Mouse (Mus musculus): ENCODE data around the gene Lrrc4.

Lrrc4 gene

DNA sequence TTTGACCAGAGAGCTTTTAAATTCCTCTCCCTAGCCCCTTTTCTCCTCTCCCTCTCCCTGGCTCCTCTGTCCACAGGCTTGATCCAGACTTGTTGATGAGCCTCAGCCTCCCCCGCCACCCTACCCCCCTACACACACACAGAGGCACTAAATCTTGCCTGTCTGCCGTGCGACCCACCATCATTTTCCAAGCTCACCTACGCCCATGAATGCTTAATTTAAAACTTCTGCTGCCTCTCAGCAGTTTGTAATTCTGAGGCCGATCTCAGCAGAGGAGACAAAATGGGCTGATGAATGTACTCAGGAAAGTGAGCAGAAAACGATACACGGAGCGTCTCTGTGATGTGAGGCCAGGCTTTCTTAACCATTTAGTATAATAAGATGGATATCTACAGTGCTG lies 23.1 kb upstream of the Lrrc4 start:
- no peak for DNase-seq (ENCODE audit: low spot score in 2 of 2)

DNA sequence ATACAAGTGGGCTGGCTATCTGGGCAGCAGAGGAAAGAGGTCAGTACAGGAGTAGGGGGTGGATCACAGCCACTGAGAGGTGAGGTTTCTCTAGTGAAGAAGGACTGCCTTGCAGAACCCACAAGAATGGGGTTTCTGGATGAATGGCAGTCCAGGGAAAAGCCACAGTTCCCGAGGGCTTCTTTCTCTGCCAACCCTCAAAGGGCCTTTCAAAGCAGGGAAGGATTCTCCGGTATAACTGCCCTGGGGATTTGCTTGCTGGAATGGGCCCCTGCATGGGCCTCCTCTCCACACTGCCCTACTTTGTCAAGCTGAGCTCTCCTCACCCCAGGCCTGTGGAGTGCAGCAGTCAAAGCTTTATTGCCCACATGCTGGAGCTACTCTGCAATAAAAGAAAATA lies 22.1 kb upstream of the Lrrc4 start:
- no peak for DNase-seq (ENCODE audit: low spot score in 2 of 2)

DNA sequence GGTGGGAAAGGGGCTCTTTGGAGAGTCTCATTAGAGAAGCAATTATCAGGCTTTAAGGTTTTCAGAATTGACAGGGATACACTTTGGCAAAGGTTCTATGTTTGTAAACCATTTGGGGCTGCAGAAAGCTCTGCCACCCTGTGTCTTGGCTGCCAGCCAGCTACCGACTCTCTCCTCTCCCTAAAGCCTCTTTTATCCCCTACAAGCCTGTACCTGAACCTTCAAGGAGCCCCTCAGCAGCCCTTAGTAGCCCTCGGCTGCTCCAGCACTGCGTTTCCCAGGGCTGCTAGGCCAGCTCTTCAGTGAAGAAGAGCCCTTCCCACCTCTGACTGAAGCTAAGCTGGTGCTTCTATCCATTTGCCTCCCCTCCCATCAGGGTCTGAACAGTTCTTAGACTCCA lies 21.6 kb upstream of the Lrrc4 start:
- no peak for DNase-seq (ENCODE audit: low spot score in 2 of 2)

DNA sequence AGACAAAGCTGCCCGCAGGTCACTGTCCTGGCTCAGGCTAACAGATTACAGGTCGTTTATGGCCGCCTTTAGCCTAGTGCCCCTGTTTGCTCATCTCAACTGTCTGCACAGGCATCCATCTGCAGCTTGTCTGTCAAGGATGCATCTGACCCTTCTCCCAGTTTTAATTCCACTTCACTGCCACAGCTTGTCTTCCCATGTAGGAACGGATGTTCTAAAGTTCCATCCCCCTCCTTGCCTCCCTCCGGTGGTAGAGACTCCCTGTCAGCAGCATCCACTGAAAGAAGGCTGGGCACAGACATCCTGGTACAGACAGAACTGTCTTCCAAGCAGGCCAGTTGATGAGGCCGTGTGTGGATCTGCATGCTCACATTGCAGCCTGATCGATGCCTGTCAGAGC lies 20.8 kb upstream of the Lrrc4 start:
- no peak for DNase-seq (ENCODE audit: low spot score in 2 of 2)

DNA sequence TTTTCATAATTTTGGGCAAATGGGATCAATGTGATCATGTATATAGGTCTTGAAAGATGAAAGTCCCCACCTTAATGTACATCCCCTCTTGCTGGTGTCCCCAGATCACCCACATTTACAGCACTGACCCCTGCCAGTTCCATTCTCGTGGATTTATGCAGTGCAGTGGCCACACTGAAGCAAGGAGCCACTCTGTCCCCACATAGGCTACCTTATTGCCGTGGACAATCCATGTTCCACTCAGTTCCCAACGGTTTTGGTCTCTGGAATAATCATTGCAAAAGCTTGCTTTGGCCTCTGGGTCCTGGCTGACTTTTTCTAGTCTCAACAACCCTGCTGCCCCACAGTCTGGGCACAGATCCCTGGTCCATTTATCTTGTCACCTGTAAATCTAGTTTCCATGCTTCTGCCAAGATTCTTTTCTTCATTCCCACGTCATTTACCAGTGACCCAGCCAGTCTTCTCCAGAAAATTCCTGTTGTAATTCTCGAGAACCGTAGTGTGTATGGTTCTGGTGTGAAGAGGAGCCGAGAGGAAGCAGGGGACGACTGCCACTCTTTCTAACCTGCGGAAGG lies 18.9 kb upstream of the Lrrc4 start:
- DNase-seq (ENCODE audit: low spot score in 2 of 2) = no peak

DNA sequence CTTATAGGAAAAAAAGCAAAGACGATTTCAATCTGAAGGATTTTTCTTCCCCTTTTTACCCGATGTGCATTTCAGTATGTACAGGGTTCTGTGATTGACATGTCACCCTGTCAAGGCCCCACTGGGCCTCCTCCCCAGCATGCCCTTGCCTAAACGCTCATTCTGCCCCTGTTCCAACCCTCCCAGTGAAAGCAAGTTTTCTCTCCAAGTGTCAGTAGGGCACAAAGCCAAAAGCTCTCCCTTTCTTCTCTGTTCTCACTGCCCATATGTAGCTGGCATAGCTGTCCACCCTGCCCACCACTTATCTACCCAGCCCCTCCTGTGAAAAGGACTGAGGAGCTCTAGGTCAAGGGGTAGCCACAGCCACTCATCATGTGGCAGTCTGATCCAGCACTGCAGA lies 17.8 kb upstream of the Lrrc4 start:
- no peak for DNase-seq (ENCODE audit: low spot score in 2 of 2)

DNA sequence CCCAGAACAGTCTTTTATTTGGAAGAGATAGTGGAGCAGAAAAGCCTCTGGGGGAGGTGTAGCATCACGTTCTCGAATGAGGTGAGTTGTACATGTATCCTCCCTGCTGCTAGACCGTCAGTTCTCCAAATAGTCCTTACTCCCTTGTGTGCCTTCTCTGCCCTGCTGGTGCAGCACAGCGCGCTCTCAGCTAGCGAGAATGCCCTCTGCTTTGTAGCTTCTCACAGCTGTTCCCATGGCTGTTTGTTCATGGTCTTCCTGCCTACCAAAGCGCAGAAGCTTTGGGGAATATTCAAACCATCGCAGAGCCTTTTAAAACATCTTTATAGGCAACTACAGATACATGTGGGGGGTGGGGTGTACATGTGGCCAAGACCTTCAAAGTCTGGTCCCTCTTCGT lies 17.3 kb upstream of the Lrrc4 start:
- no peak for DNase-seq (ENCODE audit: low spot score in 2 of 2)

DNA sequence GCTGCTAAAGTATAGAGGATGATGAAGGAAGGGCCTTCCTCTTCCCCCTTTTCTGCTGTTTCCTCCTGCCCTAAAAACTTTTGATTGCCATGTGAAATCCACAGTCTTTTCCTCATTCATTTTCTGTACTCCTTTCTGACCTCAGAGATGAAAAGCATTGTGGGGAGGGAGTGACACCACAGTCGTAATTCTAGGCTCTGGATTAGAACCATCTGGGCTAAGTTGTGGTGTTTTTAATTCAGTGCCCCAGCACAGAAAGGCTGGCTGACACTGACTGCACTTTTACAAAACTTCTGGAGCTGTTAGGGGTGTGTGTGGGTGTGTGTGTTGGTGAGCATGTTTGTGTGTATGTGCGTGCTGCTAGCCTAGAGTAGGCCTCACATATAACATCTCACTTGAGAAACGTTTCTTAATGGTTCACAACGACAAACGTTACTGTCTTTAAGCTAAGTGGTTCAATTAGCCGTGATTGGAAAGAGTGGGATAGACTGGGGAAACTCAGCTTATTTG lies 16.8 kb upstream of the Lrrc4 start:
- no peak for DNase-seq (ENCODE audit: low spot score in 2 of 2)

DNA sequence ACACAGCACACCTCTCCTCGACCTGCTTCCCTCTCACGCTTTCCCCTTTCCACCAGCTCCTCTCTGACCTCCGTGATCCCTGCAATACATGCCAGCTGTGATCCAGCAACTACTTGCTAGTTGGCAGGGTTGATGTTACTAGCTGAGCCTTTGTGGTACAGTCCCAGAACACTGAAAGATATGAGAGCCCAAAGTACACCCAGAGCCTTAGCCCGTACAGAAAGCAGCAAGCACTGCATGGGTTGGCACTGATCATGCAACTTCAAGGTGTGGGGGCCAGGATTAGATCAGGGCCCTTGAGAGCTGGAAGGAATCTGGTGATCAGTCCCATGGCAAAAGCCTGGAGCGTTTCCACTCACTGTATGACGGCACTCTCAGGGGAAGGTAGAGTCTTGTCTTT lies 16.1 kb upstream of the Lrrc4 start:
- no peak for DNase-seq (ENCODE audit: low spot score in 2 of 2)

DNA sequence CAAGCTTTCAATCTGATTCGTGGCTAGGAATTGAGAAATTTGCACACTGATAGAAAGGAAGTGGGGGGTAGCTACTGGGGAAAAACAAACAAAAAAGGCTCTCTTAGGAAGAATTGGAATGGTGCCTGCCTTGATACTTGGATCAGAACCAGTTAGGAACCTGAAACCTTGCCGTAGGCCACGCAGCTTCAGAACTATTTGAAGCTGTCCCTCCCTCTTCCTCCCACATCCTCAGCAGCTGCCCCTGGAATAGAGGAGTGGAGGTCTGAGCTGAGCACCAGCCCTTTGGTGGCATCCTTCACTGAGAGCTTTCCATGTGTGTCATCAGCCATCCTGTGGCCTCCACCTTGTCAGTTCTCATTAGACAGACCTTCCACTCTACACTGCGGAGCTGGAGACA lies 14.1 kb upstream of the Lrrc4 start:
- no peak for DNase-seq (ENCODE audit: low spot score in 2 of 2)

DNA sequence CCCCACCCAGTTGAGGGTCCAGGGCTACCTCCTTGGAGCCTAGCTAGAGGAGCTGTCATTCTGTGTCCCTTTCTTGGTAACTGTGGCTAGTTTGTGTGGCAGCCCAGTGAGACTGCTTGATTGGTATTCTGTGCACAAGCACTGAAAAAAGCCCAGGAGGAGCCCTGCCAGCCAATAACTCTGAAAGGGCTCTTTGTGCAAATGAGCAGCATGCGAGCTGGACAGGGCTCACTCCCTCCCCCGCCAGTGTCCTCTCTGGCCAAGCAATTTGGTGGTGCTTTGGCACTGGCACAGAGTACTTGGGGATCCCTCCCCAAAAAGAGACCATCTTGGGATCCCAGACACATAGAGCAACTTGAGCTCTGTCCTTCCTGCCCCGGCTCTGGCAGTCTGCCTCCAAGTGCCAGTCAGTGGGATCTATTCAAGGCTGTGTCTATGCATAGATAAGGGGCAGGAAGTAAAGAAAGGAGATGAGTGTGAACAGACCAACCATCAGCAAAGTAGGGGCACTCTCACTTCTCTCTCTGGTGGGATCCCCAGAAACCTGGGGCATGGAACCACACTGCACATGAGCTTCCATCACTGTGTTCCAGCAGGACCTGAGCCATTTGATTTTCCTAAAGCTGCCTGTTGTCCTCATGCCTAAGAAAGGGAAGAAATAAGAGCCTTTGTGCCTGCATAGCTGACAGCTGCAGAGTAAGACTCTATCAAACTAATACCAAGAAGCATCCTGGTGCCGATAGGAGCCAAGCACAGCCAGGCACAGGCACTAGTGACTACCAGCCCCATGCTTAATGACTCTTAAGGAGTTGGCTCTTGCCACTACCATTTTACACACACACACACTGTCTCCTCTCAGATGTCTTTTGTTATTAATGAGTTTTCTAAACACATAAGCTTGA lies 11.1 kb upstream of the Lrrc4 start:
- no peak for DNase-seq (ENCODE audit: low spot score in 2 of 2)

DNA sequence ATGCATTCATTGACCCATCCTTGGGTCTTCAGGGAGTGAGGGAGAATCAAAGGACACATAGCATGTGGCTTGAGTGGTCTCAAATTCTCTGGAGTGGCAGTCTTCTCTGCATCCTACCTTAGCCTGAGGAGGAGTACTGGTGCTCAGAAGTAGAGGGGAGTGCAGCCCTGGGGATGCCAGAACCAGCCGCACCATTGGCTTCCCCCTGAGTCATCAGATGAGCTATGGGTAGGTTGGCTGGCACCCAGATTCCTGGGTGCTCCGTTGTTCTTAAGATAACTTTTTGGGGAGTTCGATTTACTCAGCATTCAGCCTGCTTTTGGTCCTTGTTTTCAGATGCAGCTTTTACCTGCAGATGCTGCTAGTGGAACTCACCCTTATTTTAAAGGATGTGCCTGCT lies 10.0 kb upstream of the Lrrc4 start:
- DNase-seq (ENCODE audit: low spot score in 2 of 2) = no peak

DNA sequence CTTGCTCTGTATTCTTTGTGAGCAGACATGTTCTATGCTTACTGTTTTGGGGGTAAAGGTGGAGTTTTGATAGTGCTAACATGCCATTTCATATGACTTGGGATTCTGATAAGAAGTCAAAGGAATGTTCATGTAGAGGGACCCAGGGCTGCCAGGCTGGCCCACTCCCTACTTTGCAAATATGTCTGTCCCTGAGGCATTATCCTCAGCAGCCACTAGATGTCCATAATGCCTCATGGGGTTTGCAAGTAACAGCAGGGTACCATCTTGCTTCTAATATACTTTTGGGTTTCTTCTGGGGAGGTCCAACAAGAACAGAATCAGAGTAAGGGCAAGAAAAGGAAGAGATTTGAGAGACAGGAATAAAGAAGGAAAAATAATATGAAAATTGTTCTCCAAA lies 5.1 kb upstream of the Lrrc4 start:
- no peak for DNase-seq (ENCODE audit: low spot score in 2 of 2)

DNA sequence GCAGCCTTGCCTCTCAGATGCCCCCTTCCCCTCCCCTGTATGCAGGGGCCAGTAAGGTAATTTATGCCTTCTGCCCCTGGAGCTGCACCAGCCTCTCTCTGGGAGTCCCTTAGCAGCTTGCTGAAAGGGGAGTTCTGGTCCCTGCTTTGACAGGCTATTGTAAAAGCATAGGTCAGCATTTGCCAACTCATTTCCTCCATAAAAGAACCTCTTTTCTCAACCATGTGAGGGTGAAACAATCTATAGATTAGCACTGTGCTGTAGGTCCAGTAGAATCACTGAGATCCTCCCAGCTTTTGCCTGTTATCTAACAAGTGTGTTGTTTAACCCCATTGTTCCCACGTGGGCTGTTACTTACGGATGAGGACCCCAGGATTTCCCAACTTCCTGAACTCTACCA lies 2.5 kb upstream of the Lrrc4 start:
- DNase-seq (ENCODE audit: low spot score in 2 of 2) = no peak

DNA sequence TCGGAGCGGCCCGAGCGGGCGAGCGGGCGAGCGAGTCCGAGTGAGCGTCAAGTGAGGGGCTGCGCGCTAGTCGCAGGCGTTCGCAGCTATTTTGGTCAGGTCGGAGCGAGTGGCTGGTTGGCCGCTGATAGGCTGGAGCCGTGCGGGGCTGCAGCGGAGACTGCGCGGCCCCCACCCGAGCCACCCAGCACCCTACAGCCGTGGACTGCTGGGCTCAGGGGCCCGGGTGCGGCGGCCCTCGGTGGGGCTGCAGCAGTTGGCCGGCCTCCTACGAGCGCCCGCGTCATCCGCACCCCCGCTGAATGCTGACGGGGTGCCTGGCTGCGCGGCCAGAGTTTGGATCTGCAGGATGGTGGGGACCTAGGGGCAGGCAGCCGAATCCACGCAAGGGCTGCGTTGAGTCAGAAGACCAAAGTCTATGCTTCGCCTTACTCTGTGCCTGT lies 1.9 kb upstream of the Lrrc4 start:
- no peak for DNase-seq (ENCODE audit: low spot score in 2 of 2)

DNA sequence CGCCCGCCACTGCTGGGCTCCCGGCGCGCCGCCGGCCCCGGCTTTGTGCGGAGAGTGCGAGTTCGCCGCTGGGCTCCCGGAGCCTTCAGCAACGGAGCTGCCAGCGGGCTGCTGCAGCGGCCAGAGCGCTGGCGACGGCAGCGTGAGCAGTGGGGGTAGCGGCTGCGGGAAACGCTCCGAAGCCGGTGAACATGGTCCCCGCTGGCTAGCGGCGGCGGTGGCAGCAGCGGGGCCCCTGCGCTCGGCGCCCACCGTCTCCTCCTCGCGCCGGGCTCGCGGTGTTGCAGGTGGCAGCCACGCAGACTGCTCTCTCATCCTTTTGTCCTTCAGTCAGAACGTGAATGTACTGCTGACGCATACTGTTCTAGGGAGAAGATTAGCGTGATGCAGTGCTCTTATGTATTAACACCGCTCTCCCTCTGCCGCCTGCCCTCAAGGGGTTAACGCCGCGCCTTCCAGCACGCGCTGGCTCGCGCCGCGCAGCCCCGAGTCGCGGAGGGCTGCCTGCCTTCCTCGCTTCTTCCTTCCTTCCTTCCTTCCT lies 1.3 kb upstream of the Lrrc4 start:
- no peak for DNase-seq (ENCODE audit: low spot score in 2 of 2)

DNA sequence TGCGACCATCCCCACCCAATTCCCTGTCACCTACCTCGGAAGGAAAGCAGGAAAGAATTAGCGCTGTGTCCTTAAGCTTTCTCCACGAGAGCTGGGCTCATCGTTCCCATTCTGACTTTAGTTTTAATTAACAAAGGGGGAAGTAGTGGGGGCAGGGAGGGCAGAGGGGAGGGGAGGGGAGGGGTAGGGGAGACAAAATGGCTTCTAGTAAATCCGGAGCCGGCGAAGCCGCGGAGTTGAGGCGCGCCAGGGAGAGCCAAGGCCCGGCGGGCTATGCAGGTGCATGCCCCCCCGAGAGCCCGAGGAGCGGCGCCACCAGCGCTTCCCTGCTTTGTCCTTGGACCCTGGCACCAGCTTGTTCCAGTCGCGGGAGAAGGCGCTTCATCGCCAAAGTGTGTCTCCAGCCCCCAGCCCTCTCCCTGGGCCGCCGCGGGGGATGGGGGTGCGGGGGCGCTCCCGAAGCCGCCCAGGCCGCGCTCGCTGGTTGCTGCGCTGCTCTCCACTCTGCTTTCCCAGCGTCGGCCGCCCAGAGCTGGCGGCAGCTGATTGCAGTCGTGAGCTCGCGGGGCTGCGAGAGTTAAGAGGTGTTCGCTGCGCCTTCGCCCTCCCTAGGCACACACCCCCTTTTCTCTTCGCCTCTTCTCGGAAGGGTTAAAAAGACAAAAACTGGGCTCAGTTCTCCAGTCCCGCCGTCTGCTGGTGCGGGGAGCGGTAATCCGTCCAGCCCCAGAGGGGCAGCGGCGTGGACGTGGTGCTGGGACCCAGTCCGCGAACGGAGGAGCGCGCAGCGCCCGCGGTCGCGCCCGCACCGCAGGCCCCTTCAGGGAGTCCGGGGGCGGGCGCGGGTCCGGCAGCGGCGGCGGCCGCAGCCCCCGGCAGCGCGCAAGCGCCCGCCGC lies 555 bp upstream of the Lrrc4 start:
- DNase-seq (ENCODE audit: low spot score in 2 of 2) = no peak

DNA sequence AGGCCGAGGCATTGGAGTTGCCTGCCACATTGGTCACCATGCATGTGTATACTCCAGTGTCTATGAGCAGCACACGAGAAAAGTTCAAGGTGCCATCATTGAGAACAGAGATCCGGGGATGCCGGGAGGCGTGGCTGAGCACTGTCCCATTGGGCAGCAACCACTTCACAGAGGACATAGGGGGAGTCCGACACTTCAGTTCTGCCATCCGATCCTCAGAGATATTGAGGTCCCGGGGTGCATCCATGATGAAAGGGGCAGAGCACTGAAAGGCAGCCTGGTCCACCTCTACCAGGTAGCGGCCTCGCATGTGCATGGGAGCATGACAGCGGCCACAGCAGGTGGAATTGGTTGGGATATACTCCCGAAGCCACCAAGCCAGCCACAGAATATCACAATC lies 1.2 kb downstream of the Lrrc4 start:
- DNase-seq (ENCODE audit: low spot score in 2 of 2) = no peak

DNA sequence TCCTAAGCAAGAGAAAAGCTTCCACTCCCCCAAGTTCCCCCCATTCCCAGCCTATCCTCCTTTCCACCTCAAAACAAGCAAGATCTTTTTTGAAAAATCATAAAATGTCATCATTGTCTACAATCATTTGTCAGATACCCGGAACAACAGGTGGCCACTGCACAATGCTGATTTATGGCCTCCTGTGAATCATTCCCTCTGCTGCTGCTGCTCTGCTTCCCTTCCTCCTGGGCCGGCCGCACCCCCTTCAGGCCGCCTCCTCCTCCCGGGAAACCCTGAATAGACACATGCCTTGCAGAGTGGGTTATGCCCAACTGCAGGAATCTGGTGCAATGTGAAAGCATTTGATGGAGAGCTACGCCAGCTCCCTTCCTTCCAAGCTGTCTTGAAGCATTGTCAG lies 3.0 kb downstream of the Lrrc4 start:
- DNase-seq (ENCODE audit: low spot score in 2 of 2) = no peak

DNA sequence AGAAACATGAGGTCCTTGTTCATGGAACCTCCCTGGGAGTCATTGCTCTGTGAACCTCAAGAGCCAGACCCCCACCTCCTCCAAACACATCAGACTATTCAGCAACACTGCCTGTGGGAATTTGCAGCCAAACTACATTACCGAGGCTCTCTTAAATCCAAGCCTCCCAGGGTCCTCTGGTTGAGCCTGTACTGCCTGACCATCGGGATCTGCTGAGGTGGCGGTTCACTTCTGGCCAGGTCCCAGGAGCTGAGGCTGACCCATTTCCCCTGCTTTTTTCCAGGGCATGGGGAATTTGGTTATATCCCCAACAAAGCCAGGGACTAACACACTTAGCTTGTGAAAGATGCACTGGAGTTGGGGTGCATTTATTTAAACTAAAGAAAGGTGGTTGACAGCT lies 4.0 kb downstream of the Lrrc4 start:
- no peak for DNase-seq (ENCODE audit: low spot score in 2 of 2)

DNA sequence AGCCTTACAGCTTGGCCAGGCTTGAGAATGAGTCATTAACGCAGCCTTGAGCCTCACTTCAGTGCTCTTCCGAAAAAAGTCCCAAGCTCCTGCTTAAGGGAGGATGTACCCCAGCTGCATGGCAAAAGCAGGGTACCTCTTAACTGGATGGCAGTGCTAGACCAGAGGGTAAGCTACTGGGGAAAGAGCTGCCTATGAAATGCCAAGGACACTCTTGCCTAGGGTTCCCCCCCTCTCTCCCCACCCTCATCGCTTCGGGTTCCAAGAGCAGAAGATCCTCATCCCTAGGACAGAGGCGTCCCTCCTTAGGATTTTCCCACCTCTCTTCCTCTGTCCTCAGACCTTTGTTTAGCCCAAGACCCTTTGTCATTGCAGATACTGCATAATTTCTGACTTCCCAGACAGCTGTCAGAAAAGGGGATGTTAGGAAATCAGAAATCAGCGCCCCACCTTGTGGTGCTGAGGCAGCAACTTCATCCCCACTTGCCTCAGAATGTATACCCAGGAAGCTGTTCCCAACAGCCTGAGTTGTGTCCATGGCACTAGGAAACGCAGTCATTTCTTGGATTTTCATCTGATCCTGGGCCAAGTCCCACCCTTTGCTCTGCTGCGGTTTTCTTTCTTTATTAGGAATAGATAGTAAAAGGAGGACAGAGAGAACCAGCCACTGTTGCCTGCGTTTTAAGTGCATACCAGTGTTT lies 4.7 kb downstream of the Lrrc4 start:
- no peak for DNase-seq (ENCODE audit: low spot score in 2 of 2)

DNA sequence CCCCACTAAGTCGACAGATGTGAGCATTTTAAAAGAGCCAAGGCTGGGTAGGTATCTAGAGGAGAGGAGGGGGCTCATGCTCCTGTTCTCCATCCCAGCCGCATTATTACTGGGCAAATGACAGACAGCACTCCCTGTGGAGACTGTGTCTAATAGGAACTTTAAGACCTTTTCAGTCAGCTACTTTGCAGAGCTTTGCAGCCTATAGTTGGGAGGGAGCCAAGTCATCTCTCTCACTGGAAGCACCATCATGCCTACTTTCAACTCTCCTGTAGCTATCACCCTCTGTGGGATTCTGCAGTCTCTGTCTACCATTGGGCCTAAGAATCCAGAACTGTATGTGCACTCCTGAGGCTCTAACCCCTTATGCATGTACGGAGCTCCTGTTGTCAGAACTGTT lies 5.7 kb downstream of the Lrrc4 start:
- DNase-seq (ENCODE audit: low spot score in 2 of 2) = no peak
